Mouse (Mus musculus) liver, adult 2 months (tissue): Measurements from ENCODE around the gene Eaf1.

ENCODE experiments used
- CTCF ChIP-seq: fragments of 200-500 bp; IDR thresholded peaks from 2 replicates; pipeline ENCODE4 v1.5.1; 2011; ENCODE audit warnings: low read depth, low read length, control low read depth
- POLR2A ChIP-seq: fragments of 200-500 bp; IDR thresholded peaks from 2 replicates; pipeline ENCODE4 v1.6.1; 2011; ENCODE audit warnings: low read length, control low read depth; ENCODE audit not compliant: insufficient read depth; ENCODE audit errors: extremely low read depth

- TF ChIP-seq CTCF (no peak), POLR2A (no peak)
These were observed 36.6 kb downstream of the Eaf1 start for GRCm38 (mm10) chr14:31530847-31531246.
